Mouse (Mus musculus) C2C12 (cell line): ENCODE data around the gene Nfasc. TPM values are rescaled to one million over a fixed set of nuclear protein-coding genes. Genes with fewer than 3 reads are reported as not detected.

Experiments
- H3K27me3 ChIP-seq: one replicate; pipeline ENCODE4 v1.6.1; 2011; ENCODE audit not compliant: control insufficient read depth, insufficient read depth, insufficient read length
- H3K36me3 ChIP-seq: one replicate; pipeline ENCODE4 v1.6.1; 2011; ENCODE audit not compliant: control insufficient read depth, insufficient read depth
- H3K4me3 ChIP-seq: one replicate; pipeline ENCODE4 v1.5.1; 2011; ENCODE audit warnings: mild to moderate bottlenecking, control low read depth; ENCODE audit not compliant: poor library complexity, insufficient read depth, severe bottlenecking
- H3K79me2 ChIP-seq: one replicate; pipeline ENCODE4 v1.6.1; 2011; ENCODE audit not compliant: control insufficient read depth, insufficient read depth
- H3K79me3 ChIP-seq: one replicate; pipeline ENCODE4 v1.6.1; 2011; ENCODE audit warnings: low read depth, control low read depth
- H3ac ChIP-seq: one replicate; pipeline ENCODE3; 2011; ENCODE audit warnings: low read depth; ENCODE audit not compliant: control insufficient read depth, insufficient read length
- CEBPB ChIP-seq: IDR thresholded peaks from one replicate; pipeline ENCODE4 v1.6.1; 2011; ENCODE audit warnings: low read depth, mild to moderate bottlenecking, control low read depth, moderate library complexity
- CTCF ChIP-seq: IDR thresholded peaks from one replicate; pipeline ENCODE4 v1.5.1; 2011; ENCODE audit not compliant: control insufficient read depth, insufficient read depth, insufficient read length
- FOSL1 ChIP-seq: IDR thresholded peaks from one replicate; pipeline ENCODE4 v1.8.0; 2011; ENCODE audit warnings: mild to moderate bottlenecking, low read length; ENCODE audit not compliant: poor library complexity, insufficient read depth, severe bottlenecking
- MAX ChIP-seq: IDR thresholded peaks from one replicate; pipeline ENCODE4 v1.6.1; 2011; ENCODE audit warnings: mild to moderate bottlenecking, control low read depth
- MYOD1 ChIP-seq: IDR thresholded peaks from one replicate; pipeline ENCODE4 v1.6.1; 2011; ENCODE audit warnings: low read depth; ENCODE audit not compliant: control insufficient read depth, insufficient read length
- MYOG ChIP-seq: IDR thresholded peaks from one replicate; pipeline ENCODE4 v1.6.1; 2011; ENCODE audit not compliant: control insufficient read depth, insufficient read length; ENCODE audit errors: extremely low read depth
- USF1 ChIP-seq: IDR thresholded peaks from one replicate; pipeline ENCODE4 v1.6.1; 2011; ENCODE audit warnings: low read depth, mild to moderate bottlenecking, control low read depth, moderate library complexity
- polyA plus RNA-seq: library from polyadenylated mRNA; unstranded; fragments of >200 nt; fragmentation: generic; extraction: Trizol; gene quantifications from one replicate; pipeline ENCODE4 v1.2.1, GENCODE M21; 2012; ENCODE audit warnings: missing spikeins

The Nfasc gene
- polyA plus RNA-seq, 1 experiment, result not detected

GRCm38 (mm10) chr1:132765222-132765621, 23.6 kb upstream of the Nfasc start:
- no peak overlapping the region for H3ac ChIP-seq
- H3K27me3 ChIP-seq, result peaks cover 3% of the 10 kb centered on the region
- no peak overlapping the region for H3K4me3 ChIP-seq
- no peaks in the 10 kb centered on the region for H3K36me3 ChIP-seq
- no peaks in the 10 kb centered on the region for H3K79me2 ChIP-seq
- TF ChIP-seq MAX, result no peak
- no peak for TF ChIP-seq FOSL1
- TF ChIP-seq MYOG, result no peak
- no peak for TF ChIP-seq MYOD1
- TF ChIP-seq CTCF, result no peak
- no peak for TF ChIP-seq CEBPB
- H3K79me3 ChIP-seq, result no peaks in the 10 kb centered on the region

GRCm38 (mm10) chr1:132759390-132759789, 17.8 kb upstream of the Nfasc start:
- no peak for TF ChIP-seq MYOG
- no peak for TF ChIP-seq CTCF
- no peak for TF ChIP-seq CEBPB
- no peak for TF ChIP-seq MAX
- no peak for TF ChIP-seq MYOD1
- TF ChIP-seq FOSL1, result no peak
- TF ChIP-seq USF1, result no peak
- Histone ChIP-seq H3ac (no peak overlapping the region), H3K27me3 (peaks cover 7% of the 10 kb centered on the region), H3K79me2 (no peaks in the 10 kb centered on the region), H3K4me3 (no peak overlapping the region), H3K79me3 (no peaks in the 10 kb centered on the region), H3K36me3 (no peaks in the 10 kb centered on the region)

- TF ChIP-seq FOSL1 (no peak), CTCF (peak; percentile 70), CEBPB (no peak)
- H3K79me2 ChIP-seq, result no peaks in the 10 kb centered on the region
- no peaks in the 10 kb centered on the region for H3K79me3 ChIP-seq
- peaks cover 7% of the 10 kb centered on the region for H3K27me3 ChIP-seq
- H3K4me3 ChIP-seq, result no peak overlapping the region
- no peak overlapping the region for H3ac ChIP-seq
- H3K36me3 ChIP-seq, result no peaks in the 10 kb centered on the region
These were observed 17.2 kb upstream of the Nfasc start for GRCm38 (mm10) chr1:132758656-132759370.

GRCm38 (mm10) chr1:132755211-132755610, 13.6 kb upstream of the Nfasc start:
- TF ChIP-seq USF1, result no peak
- TF ChIP-seq MAX, result no peak
- Histone ChIP-seq H3K4me3 (no peak overlapping the region), H3K36me3 (no peaks in the 10 kb centered on the region), H3ac (no peak overlapping the region), H3K79me3 (no peaks in the 10 kb centered on the region), H3K27me3 (peaks cover 4% of the 10 kb centered on the region), H3K79me2 (no peaks in the 10 kb centered on the region)

GRCm38 (mm10) chr1:132749217-132749884, 7.8 kb upstream of the Nfasc start:
- H3K79me3 ChIP-seq, result no peaks in the 10 kb centered on the region
- H3ac ChIP-seq, result no peak overlapping the region
- no peaks in the 10 kb centered on the region for H3K36me3 ChIP-seq
- H3K27me3 ChIP-seq, result peaks cover 20% of the 10 kb centered on the region
- H3K79me2 ChIP-seq, result no peaks in the 10 kb centered on the region
- TF ChIP-seq MYOG (no peak), USF1 (no peak), CTCF (no peak), MYOD1 (no peak), CEBPB (no peak), FOSL1 (no peak), MAX (no peak)
- H3K4me3 ChIP-seq, result no peak overlapping the region

GRCm38 (mm10) chr1:132746302-132746701, 4.7 kb upstream of the Nfasc start:
- no peak overlapping the region for H3K4me3 ChIP-seq
- peaks cover 41% of the 10 kb centered on the region for H3K27me3 ChIP-seq
- H3K79me3 ChIP-seq, result no peaks in the 10 kb centered on the region
- H3K36me3 ChIP-seq, result no peaks in the 10 kb centered on the region
- no peak overlapping the region for H3ac ChIP-seq
- no peaks in the 10 kb centered on the region for H3K79me2 ChIP-seq
- TF ChIP-seq USF1 (no peak), MAX (no peak), CEBPB (no peak), MYOD1 (no peak), MYOG (no peak), CTCF (no peak), FOSL1 (no peak)
